Mouse (Mus musculus): Measurements from ENCODE around the gene Psg27.
"Not testable (repeated sequence)": the region's sequence is repeated elsewhere in the genome, so short reads cannot be mapped to it uniquely, and the experiment has no call there.

Gene Psg27

GRCm38 (mm10) chr7:18567205-18567604 lies at the start of gene Psg27:
TSS of gene Psg27 (minus strand) at chr7:18567305.
- no peak for DNase-seq (ENCODE audit: extremely low spot score, low spot score)

- DNase-seq (ENCODE audit: extremely low spot score, low spot score) = not testable (repeated sequence)
Observed at GRCm38 (mm10) chr7:18616401-18616800, 49.3 kb upstream of the Psg27 start, which contains the start of gene Psg23. TSS of gene Psg23 (minus strand) at chr7:18616501.

GRCm38 (mm10) chr7:18559850-18560249 lies 7.3 kb downstream of the Psg27 start:
- no peak for DNase-seq (ENCODE audit: extremely low spot score, low spot score)

- not testable (repeated sequence) for DNase-seq (ENCODE audit: extremely low spot score, low spot score)
Observed at GRCm38 (mm10) chr7:18555751-18556150, 11.4 kb downstream of the Psg27 start.

- no peak for DNase-seq (ENCODE audit: extremely low spot score, low spot score)
Observed at GRCm38 (mm10) chr7:18533420-18533819, 33.7 kb downstream of the Psg27 start.

- no peak for DNase-seq (ENCODE audit: extremely low spot score, low spot score)
Observed at GRCm38 (mm10) chr7:18532169-18532568, 34.9 kb downstream of the Psg27 start, which contains the start of gene Psg25. TSS of gene Psg25 (minus strand) at chr7:18532269.

GRCm38 (mm10) chr7:18524668-18525067 lies 42.4 kb downstream of the Psg27 start:
- DNase-seq (ENCODE audit: extremely low spot score, low spot score) = no peak

- DNase-seq (ENCODE audit: extremely low spot score, low spot score) = not testable (repeated sequence)
Observed at GRCm38 (mm10) chr7:18512848-18513247, 54.3 kb downstream of the Psg27 start.

GRCm38 (mm10) chr7:18512417-18512816 lies 54.7 kb downstream of the Psg27 start:
- not testable (repeated sequence) for DNase-seq (ENCODE audit: extremely low spot score, low spot score)

GRCm38 (mm10) chr7:18511479-18511878 lies 55.6 kb downstream of the Psg27 start:
- peak; percentile 26 for DNase-seq (ENCODE audit: extremely low spot score, low spot score)
